Mouse (Mus musculus) left cerebral cortex, adult 9 months (tissue): ENCODE measurements at regions not wholly inside any gene's neighbourhood (a gene's known extent, or its start where the extent isn't known, plus 50 kb on each side); places are given as distances from the start of the nearest gene placed in this dataset.

Experiments used
- DNase-seq, 2 experiments: peaks; one replicate each; pipeline ENCODE4 v3.0.0; 2022; ENCODE audit warnings: low spot score in 2 of 2

DNA sequence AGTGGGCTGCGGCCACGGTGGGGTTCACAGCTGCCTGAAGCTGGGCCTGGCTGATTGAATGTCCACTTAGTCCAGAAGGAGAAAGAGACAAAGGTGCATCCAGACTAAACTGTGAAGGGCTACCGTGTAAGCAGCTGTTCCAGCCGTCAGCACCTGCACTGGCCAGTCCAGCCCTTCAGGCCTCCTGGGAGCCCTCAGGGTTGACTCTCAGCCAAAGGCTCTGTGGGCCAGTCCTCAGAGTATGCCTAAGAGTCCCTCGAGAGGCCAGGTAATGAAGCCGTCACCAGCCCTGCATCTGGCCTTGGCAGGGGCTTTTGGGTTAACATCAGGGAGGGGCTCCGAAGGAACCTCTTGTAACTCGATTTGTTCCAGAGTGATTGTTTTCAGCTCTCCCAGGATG, 187.4 kb downstream of the Gpd2 start:
- no peak for DNase-seq

DNA sequence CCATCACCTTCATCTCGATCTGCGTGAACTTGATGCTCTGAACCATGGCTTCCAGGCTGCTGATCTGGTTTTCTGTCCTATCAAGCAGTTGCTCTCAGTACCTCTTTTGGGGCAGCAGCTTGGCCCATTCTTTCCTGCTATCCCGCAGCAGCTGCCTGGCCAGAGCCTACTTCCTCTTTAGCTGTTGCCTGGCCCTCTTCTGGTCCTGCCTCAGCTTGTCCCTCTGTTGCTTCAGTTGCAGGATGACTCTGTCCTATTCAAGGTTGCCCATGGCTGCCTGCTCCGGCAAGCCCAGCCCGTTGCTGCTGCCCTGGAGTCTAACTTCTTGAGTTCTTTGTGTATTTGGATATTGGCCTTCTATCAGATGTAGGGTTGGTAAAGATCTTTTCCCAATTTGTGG, 188.0 kb downstream of the Gpd2 start:
- DNase-seq, result no peak

DNA sequence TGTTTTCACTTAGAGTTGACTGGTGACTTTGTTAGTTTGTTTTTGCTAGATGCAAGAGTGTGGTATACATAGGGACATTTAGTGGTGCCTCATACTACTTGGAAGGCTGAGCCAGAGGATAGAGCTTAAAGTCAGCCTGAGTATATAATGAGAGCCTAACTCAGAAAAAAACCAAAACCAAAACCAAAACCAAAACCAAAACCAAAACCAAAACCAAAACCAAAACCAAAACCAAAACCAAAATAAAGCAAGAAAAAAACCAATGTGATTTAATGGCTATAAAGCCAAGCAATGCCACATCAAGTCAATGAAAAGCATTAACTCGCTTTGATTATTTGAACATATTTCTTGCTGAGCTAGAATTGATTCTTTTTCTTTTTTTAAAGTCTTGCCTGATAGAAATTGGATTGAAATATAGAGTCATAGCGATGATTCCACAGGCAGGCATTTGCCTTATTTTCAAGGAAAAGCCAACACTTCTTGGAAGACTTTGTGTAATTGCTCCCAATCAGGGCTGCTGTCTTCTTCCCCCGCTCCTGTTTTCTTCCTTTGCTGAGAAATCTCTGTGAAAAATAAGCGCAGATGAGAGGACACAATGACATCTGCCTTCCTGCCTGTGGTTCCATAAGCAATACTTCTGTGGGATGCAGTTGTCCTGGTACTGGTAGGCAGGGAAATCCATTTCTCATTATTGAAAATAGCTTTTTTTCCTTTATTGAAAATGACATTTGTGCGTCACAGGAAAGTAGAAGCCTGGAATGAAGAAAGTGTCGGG, 213.7 kb downstream of the Gpd2 start:
- peak in 1 of 2 experiments; percentile 25 for DNase-seq

DNA sequence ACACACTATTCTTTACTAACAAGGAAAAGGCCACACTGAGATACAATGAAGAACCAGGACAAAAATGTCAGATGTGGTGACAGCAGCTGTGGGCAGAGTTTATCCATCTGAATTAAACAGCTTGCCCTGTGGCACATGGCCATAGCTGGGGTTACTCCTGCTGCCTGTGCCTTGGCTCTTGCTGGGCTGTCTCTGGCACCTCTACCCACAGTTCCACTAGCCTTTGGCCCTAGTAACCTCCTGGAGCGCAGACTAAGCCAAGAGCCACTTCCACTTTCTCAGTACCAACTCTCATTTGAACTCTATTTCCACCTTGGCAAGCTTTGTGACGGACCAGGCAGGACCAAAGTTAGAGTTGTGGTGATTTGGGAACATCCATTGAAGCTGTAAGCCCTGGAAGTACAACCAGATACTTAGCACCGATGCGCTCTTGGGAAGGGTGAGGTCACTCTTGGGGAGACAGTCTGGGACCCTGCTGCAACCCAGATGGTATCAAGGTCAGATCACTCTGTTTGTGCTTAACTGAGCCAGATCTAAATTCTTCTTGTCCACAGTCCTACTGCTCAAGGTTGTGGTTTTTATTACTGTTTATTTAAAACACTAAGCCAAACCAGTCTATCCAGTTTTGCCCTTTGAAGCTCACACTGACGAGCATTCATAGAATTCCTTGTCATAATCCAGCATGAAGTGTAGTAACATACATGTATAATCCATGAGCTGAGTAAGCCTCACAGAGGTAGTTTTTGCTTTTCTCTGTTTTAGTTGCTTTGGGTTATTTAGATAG, 216.7 kb downstream of the Gpd2 start:
- DNase-seq, result no peak

DNA sequence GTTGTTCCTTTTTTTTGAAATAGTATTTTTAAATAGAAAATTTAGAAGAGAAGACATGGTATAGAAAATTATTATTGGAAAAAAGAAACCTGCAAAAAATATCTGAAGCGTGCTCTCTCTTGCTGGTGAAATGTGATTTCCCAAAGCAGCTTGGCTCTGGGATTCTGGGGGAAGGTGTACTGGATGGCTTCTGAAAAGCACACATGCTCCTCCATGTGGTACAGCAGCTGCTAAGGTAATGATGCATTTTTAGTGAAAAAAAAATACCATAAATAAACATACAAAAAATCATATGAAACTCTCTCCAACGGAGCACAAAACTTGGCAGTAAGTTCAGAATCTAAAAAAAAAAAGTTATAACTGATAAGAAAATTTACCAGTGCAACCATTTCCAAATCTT, 222.5 kb downstream of the Gpd2 start:
- DNase-seq, result no peak

DNA sequence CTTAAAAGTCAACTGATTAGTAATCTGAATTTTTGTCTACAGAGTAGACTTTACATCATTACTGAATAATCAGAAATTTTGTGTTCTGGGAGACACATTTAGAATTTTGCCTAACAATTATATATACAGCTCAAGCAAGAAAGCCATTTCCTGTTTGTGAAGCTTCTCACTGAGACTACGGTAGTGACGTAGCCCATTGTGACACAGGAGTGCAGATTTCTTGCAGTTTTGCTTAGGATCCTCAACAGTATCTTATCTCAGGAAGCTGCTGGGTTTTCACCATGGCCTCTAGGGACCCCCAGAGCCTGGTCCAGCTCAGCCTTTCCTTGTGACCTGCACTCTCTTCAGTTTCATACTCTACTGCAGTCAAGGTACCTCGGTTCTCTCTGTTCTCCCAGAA, 236.4 kb downstream of the Gpd2 start:
- DNase-seq, result no peak

DNA sequence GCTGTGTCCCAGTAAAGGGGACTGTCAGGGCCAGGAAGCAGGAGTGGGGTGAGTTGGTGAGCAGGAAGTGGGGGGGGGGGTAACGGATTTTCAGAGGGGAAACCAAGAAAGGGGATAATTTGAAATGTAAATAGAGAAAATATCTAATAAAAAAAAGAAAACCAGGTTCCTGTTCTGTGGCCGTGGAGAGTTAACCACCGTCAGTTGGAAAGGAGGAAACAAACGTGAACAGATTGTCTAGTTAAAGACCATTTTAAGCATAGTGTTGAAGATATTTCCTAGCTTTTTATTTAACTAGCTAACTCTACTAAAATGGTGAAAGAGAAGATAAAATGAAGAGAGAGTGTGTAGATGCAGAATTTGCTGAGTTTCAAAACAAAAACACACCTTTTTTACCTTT, 254.7 kb downstream of the Gpd2 start:
- DNase-seq, result no peak

DNA sequence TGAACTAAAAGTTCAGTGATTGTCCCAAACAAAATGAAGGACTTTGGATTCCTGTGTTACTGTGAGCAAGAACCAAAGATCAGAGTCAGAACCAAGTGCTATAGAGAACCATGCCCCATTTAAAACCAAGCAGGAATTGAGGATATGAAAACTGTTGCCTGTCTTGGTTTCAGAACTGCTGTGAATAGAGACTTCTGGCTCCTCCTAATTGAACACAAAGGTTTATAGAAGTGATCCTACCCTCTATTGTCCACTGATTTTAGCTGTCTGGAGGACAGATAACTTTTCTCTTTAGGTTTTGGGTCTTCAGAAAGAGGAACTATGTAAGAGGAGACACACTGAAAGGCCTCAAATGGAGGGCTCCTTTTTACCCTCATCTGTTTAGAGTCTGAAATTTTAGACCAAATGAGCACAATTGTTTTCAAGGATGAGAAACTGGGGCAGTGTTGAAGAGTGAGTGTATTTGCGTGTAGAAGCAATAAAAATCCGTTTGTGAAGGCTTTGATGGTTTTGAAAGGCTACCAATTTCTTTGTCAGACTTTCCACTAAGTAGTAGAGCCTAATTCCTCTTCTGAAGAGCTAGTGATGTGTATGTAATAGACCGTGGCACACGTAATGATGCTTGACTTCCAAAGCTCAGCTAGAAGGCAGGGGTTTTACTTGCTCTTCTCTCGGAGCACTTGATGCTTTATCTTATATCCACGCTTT, 255.6 kb downstream of the Gpd2 start:
- DNase-seq, result no peak

DNA sequence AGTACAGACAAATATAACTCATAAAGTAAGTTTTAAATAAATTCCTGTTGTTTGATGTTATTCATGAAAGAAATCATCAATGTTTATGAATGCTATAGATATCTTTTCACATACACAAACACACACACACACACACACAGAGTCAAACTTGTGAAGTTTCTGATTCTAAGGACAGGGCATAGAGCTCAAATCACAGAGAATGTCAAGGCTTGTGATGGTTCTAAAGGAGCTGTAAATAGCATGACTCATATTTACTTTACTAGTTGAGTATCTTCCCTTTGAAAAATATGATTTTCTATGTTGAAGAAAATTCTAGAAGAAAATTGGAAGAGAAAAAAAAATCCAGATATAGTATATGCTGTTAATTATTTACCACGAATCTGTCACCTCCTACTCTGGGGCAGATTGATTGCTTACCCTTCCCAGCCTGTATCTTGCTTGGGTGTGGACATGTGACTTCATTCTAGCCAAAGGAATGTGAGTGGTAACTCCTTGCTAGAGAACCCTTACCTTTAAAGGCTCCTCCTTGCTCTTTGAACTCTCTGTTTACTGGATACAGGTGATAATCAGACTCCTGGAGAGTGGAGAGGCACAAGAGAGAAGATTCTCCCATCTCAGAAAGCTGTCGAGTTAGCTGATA, 259.0 kb downstream of the Gpd2 start:
- no peak for DNase-seq

DNA sequence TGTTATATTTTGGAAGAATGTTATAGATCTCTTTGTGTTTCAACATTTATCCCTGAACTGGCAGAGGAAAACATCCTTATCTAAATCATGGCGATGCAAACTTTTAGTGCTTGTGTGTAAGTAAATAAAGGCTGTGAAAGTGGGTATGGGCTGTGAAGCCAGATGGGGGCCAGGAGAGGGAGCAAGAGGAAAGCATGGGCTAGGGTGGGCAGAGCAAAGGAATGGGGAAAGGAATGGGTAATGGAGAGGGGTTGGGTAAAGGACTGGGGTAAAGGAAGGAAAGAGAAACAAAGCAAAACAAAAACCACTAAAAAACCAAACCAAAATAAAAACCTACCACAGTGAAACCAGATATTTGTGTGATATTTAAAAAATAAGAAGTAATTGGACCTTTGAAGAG, 260.5 kb downstream of the Gpd2 start:
- no peak for DNase-seq

DNA sequence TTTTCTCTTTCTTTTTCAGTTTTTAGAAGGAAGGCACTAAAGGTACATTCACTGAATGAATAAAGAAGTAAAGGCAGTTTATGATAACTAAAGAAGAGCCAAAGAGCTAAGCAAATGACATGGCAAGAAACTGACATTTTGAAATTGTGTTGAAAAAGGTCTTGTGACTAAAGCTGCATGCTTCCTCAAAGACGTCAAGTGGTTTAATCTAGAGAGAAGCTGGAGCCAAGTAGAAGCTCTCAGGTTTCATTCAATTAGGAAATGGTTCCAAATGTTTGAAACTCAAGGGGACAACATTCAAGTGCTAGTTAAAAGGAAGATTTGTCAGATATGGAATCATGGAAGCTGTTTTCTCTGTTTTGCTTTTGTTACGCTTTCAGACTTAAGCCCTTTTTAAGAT, 267.2 kb downstream of the Gpd2 start:
- no peak for DNase-seq

DNA sequence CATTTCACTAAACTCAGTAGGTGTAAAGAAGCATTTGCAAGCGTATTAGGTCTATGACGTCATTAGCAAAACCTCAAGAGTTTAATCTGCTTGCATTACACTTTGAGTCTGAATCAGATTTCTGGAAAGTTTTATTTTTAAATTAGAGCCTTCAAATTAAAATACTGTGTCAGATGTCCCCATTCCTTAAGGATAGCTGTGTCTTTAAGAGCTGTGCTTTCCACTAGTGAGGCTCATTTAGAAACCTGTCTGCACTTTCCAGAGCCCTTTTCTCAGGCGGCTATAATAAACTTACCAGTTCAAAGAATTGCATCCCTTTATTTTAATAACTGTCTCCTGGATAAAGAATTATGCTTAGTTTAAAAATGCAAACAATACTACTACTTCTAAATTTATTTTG, 285.0 kb downstream of the Gpd2 start:
- DNase-seq, result no peak

DNA sequence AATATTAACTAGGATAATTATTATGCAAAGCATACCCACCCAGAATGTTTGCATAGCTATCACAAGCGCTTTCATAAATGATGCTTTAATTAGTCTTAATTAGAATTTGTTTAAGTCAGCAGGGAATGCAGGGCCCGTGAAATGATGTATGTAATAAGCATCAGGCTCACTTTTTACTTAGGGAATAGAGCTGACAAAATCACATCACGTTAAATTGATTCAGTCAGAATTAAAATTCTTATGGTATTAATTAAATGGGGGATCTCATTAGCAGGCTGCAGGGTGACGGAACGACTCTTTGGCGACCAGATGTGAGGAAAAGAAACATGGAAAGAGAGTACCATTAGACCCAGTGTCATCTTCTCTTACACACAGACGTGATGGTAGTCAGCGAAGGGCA, 285.5 kb downstream of the Gpd2 start:
- no peak for DNase-seq

DNA sequence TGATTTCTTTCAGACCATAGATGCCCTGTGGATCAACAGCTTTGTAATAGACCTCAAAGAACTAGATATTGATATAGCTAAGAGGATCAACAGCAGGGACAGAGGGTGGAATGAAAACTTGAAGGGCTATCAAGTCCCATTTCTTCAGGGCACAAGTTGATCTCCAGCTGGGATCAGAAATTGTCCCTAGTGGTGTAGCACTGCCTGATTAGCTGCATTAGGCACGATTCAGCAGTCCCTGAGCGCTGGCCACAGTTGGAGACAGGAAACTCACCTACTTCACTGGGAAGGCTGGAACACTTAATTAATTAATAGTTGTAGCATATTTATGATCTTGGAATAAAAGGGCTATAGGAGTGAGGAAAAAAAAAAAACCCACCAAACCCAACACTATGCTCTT, 290.5 kb downstream of the Gpd2 start:
- DNase-seq, result no peak

DNA sequence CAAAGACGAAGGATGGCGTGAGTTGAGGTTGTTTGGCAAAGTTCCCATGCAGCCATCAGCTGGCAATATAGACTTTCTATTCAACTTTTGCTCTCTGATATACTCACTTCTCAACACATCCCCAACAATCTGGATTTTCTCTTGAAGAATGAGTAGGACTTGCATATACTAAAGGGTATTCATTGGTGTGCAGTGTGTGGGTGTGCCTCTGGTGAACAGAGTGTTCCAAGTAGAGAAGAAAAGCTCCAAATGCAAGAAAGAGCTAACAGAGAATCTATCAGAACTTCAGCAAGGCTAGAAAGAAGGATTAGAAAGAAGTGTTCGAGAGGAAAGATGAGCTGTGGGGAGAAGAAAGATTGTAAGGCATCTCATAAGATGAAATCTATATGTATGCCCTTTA, 302.4 kb downstream of the Gpd2 start:
- no peak for DNase-seq

DNA sequence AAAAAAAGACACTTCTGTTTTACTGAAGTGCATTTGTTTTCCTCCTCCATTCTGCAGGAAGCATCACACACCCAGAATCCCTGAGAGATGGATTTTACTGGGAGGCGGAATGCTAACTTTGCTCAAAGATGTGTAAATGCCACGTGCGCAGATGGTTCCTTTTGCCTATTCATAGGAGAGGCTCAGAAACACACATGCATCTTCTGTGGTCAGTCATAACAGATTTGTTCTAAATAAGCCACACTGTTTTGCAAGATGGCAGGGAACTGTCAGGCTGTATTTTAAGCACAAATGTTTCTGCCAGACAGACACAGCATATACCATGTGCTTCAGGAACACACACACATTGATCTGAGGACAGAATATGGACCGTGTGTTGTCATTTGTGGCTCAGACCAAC, 327.8 kb downstream of the Gpd2 start:
- peak in 1 of 2 experiments; percentile 30 for DNase-seq

DNA sequence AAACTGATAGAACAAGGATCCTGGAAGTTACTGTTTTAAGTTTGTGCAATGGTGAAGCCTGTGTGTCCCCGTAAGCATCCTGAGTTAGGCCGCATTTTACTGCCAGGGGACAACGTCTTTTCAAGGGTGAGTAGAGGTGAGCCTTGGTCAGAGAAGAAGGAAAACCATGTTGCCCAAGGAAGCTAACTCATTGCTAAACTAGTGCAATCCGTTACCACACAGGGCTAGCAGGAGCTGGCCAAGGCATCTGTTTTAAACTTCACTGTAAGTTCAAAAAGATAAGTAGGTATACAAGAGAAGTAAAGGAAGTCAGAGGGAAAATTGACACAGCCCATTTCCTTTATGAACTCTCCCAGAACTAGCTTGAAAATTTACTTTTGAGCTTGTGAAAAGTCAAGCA, 328.7 kb downstream of the Gpd2 start:
- DNase-seq, result no peak

DNA sequence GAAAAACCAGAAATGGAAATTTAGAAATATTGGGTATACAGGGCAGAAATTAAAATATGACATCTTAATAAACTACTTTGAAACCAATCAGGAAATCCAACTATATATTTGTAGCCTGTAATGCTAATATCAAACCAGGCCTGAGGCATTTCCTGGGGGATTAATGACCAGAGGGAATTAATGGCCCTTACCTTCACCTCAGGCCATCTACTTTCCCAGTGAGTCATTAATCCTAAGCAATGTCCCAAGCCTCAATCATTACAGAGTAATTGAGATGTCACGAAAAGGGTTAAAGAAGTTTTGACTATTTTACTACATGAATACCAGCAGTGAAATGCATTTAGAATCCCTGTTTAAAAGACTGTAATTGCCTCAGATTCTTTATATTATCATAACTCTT, 329.7 kb downstream of the Gpd2 start:
- DNase-seq, result no peak

DNA sequence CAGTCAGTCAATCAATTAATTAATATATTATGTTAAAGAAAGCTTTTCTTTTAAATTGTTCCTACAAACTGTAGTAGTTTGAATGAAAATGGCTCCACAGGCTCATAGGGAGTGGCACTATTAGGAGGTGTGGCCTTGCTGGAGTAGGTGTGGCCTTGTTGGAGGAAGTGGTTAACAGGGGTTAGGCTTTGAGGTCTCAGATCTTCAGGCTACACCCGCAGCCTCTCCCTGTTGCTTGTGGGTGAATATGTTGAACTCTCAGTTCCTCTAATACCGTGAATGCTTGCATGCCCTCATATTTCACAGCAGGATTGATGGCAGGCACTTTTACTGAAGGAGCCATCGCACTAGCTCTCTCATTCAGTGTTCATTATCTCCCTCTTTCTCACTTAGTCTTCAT, 349.6 kb downstream of the Gpd2 start:
- no peak for DNase-seq

DNA sequence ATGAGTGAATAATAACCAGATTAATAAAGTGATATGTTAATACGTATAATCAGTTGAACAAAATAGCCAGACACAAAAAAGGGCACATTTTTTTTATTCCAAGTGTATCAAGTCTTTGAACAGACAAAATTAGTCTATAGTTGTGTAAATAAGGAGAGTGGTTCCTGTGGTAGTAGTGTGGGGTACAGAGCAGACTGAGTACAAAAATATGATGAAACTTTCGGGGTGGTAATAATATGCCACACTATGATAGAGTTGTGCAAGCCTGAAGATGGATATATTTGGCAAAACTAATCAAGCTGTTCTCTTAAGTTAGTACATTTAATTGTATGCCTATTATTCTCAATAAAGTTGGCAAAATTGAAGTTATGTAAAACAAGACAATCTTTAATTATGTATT, 356.1 kb downstream of the Gpd2 start:
- DNase-seq, result no peak

DNA sequence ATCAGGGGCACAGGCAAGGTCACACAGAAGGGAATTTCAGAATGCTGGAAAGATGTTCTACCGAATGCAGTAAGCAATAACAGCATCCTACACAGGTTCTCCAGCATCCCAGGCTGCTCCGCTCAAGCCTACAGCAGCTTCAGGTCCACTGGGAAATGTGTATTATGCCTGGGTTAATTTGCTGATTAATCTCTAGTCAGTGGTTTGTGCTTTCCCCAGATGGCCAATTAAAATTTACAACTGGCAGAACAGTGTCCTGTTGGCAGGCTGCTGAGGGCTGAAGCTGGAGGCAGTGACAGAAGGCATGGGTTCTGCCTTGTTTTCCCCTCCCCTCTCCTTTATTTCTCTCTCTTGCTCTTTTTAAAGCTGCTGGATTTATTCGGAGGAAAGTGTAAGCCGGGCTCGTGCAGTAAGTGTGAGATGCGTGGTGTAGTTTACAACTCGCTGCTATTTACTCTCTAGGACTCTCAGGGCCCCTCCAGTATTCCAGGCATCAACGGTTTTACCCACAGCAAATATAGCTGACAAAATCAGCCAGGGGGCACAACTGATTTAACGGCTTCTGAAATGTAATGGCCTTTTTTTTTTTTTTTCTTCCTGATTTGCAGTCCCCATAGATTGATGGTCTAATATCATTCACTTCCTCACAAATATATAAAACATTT, 360.4 kb downstream of the Gpd2 start:
- no peak for DNase-seq

DNA sequence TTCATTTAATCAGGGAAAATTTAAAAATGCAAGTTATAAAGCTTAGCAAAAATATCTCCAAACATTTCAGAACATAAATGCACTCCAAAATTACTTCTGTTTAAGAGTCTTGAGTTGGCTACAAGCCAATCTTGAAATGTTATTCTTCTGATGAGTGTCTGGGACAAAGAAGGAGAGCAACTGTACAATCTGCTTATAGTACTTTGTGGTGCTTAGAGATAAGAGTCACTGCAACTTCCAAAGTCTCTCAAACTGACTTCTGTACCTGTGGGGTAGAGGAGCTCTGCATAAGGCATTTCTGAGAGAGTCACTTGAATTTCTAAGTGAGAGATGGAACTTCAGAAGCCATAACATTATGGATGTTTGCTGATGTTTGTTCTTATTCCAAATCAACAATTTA, 374.2 kb downstream of the Gpd2 start:
- no peak for DNase-seq
